Mouse (Mus musculus) ES-Bruce4 (cell line): ENCODE data around the gene Gm128. TPM values are rescaled to one million over a fixed set of nuclear protein-coding genes. Genes with fewer than 3 reads are reported as not detected.
A peak's percentile ranks its signal among the peaks of the same experiment; 100 is the strongest.

Experiments used
- H3K27ac ChIP-seq: 2 replicates; pipeline ENCODE4 v1.5.1; 2012; ENCODE audit warnings: low read length, inconsistent platforms; ENCODE audit not compliant: insufficient read depth
- H3K27me3 ChIP-seq: 2 replicates; pipeline ENCODE4 v1.6.1; 2012; ENCODE audit warnings: mild to moderate bottlenecking, low read length, inconsistent platforms; ENCODE audit not compliant: control insufficient read depth, poor library complexity, insufficient read depth, severe bottlenecking
- H3K36me3 ChIP-seq: 2 replicates; pipeline ENCODE4 v1.6.1; 2012; ENCODE audit warnings: inconsistent platforms, mild to moderate bottlenecking, low read length, moderate library complexity; ENCODE audit not compliant: control insufficient read depth, poor library complexity, insufficient read depth, severe bottlenecking
- H3K4me1 ChIP-seq: one replicate; pipeline ENCODE4 v1.8.1; 2011; ENCODE audit warnings: low read length; ENCODE audit not compliant: control insufficient read depth, insufficient read depth
- H3K4me3 ChIP-seq: 2 replicates; pipeline ENCODE4 v1.5.1; 2011; ENCODE audit warnings: low read depth, mild to moderate bottlenecking, low read length
- H3K9ac ChIP-seq: 2 replicates; pipeline ENCODE4 v1.6.1; 2012; ENCODE audit warnings: low read depth, mild to moderate bottlenecking, inconsistent platforms; ENCODE audit not compliant: poor library complexity, severe bottlenecking
- H3K9me3 ChIP-seq: replicated peaks from 2 replicates; pipeline ENCODE4 v1.6.1; 2012; ENCODE audit warnings: mild to moderate bottlenecking, low read length, inconsistent platforms; ENCODE audit not compliant: control insufficient read depth, poor library complexity, insufficient read depth, severe bottlenecking
- CTCF ChIP-seq: IDR thresholded peaks from one replicate; pipeline ENCODE4 v1.8.1; 2011; ENCODE audit warnings: low read depth, low read length
- EP300 ChIP-seq: IDR thresholded peaks from 2 replicates; pipeline ENCODE4 v1.6.1; 2011; ENCODE audit warnings: low read depth, low read length; ENCODE audit not compliant: insufficient read depth
- POLR2A ChIP-seq: IDR thresholded peaks from one replicate; pipeline ENCODE4 v1.8.1; 2011; ENCODE audit warnings: low read length; ENCODE audit not compliant: insufficient read depth
- polyA plus RNA-seq: library from polyadenylated mRNA; stranded (reverse); fragments of >200 nt; gene quantifications from 2 replicates; pipeline ENCODE4 v1.2.4, GENCODE M21; 2011; ENCODE audit warnings: low read depth; ENCODE audit not compliant: missing spikeins, insufficient read depth, insufficient read length

The Gm128 gene
- 1.2 and 2.1 TPM in 2 replicates for polyA plus RNA-seq

- Histone ChIP-seq H3K27ac (no peak within 1 kb of the TSS), H3K4me1 (peaks cover 2% of the 10 kb centered on the region), H3K9me3 (no peaks in the 10 kb centered on the region), H3K4me3 (peak within 1 kb of the TSS; percentile 46), H3K36me3 (no peaks in the 10 kb centered on the region), H3K27me3 (no peaks in the 10 kb centered on the region), H3K9ac (peak within 1 kb of the TSS; percentile 54)
- no peak for TF ChIP-seq EP300
- TF ChIP-seq CTCF, result no peak
- no peak for TF ChIP-seq POLR2A
Observed at GRCm38 (mm10) chr3:95241498-95241897, at the start of gene Gm128. Gene Gm128 (minus strand): TSS chr3:95241598.

DNA sequence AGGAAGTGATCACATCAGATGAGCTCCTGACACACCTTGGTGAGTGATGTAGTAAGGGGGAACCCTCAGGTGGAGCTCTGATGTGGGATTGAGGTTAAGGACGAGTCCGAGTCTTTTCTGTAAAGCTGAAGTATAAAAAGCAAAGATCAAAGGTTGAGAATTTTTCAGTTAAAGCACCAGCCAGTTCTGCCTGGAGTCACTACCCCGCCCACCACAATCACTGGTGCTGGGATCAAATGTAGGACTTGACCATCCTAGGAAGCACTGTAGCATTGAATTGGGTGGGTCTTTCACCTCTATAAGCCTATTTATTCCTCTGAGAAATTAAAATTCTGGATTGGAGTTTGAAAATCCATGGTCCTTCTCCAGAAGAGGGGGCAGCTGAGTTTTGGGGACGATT lies 49.6 kb upstream of the Gm128 start:
- Histone ChIP-seq H3K36me3 (peaks cover 22% of the 10 kb centered on the region), H3K27ac (no peak overlapping the region)
- TF ChIP-seq CTCF (no peak), EP300 (no peak), POLR2A (no peak)

GRCm38 (mm10) chr3:95290156-95290555 lies 48.8 kb upstream of the Gm128 start:
- H3K9me3 ChIP-seq, result no peaks in the 10 kb centered on the region
- peaks cover 22% of the 10 kb centered on the region for H3K36me3 ChIP-seq
- no peaks in the 10 kb centered on the region for H3K27me3 ChIP-seq
- no peak overlapping the region for H3K9ac ChIP-seq
- TF ChIP-seq EP300, result no peak
- TF ChIP-seq CTCF, result no peak
- no peak for TF ChIP-seq POLR2A
- H3K4me3 ChIP-seq, result no peak overlapping the region
- peak overlapping the region; percentile 7 for H3K27ac ChIP-seq
- H3K4me1 ChIP-seq, result peaks cover 12% of the 10 kb centered on the region

More for the DNA sequence above, 49.6 kb upstream of the Gm128 start:
- no peaks in the 10 kb centered on the region for H3K9me3 ChIP-seq
- peaks cover 14% of the 10 kb centered on the region for H3K4me1 ChIP-seq
- no peak overlapping the region for H3K4me3 ChIP-seq
- no peak overlapping the region for H3K9ac ChIP-seq
- H3K27me3 ChIP-seq, result no peaks in the 10 kb centered on the region

- H3K36me3 ChIP-seq, result peaks cover 21% of the 10 kb centered on the region
- H3K4me3 ChIP-seq, result no peak overlapping the region
- no peaks in the 10 kb centered on the region for H3K27me3 ChIP-seq
- no peak overlapping the region for H3K9ac ChIP-seq
- peaks cover 11% of the 10 kb centered on the region for H3K4me1 ChIP-seq
- H3K27ac ChIP-seq, result no peak overlapping the region
- TF ChIP-seq CTCF, result no peak
- TF ChIP-seq EP300, result no peak
- TF ChIP-seq POLR2A, result no peak
- no peaks in the 10 kb centered on the region for H3K9me3 ChIP-seq
Observed at GRCm38 (mm10) chr3:95289419-95289818, 48.0 kb upstream of the Gm128 start.

- no peak overlapping the region for H3K27ac ChIP-seq
- H3K9ac ChIP-seq, result no peak overlapping the region
- H3K9me3 ChIP-seq, result no peaks in the 10 kb centered on the region
- no peak for TF ChIP-seq CTCF
- TF ChIP-seq POLR2A, result no peak
- TF ChIP-seq EP300, result no peak
- no peaks in the 10 kb centered on the region for H3K27me3 ChIP-seq
- H3K4me1 ChIP-seq, result peaks cover 8% of the 10 kb centered on the region
- no peak overlapping the region for H3K4me3 ChIP-seq
- peaks cover 15% of the 10 kb centered on the region for H3K36me3 ChIP-seq
Observed at GRCm38 (mm10) chr3:95287541-95287940, 46.1 kb upstream of the Gm128 start.

- peak overlapping the region; percentile 8; the same call in 1 of the 2 replicates for H3K9ac ChIP-seq
- no peaks in the 10 kb centered on the region for H3K9me3 ChIP-seq
- H3K4me1 ChIP-seq, result peaks cover 3% of the 10 kb centered on the region
- peak overlapping the region; percentile 55 for H3K4me3 ChIP-seq
- peaks cover 10% of the 10 kb centered on the region for H3K36me3 ChIP-seq
- TF ChIP-seq EP300, result no peak
- TF ChIP-seq POLR2A, result peak; percentile 16
- H3K27me3 ChIP-seq, result no peaks in the 10 kb centered on the region
- peak overlapping the region; percentile 61 for H3K27ac ChIP-seq
Observed at GRCm38 (mm10) chr3:95286510-95286909, 45.1 kb upstream of the Gm128 start.
